Mouse (Mus musculus): ENCODE data around the gene Med22.

DNA sequence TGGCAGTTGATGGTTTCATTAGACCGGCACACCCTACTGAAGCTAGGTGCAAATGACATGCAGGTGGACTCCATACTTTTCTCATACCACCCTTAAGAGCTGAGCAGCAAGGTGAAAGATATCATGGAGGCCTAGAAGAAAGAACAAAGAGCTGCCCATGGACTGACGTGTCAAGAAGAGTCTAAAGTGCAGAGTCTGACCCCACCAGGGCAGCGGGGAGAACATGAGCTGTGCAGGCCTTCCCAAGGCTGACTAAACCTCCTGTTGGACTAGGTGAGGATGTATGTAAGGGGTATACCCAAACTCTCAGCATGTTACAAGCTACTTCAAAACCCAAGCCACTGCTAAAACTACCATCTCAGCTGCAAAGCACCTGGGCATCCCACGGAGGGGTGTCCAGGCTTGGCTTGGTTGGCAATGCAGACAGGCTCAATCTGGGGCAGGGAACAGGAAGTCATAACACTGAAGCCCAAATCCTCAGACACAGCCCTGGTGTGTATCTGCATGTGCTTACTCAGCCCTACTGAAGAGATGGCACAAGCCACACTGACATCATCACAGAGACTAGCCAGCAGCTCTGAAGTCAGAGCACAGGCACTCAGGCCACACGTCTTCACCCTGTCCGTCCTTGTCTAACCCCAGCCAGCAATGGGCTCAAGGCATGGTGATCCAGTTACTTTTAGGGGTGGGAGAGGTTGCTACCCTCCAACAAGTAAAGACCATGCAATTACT, 17.4 kb upstream of the Med22 start:
- TF ChIP-seq CTCF (IDR thresholded peaks at IDR 0.05) (no peak), EP300 (IDR thresholded peaks at IDR 0.05) (no peak)

Measured in lung, postnatal 0 days (tissue).